In genomic region chr10:41573190-41573589, GRCm38 (mm10) we compare ENCODE assay signal across 9 mouse cellular contexts. TPM values are rescaled to one million over a fixed set of nuclear protein-coding genes. Genes with fewer than 3 reads are reported as not detected.
A peak's percentile ranks its signal among the peaks of the same experiment; 100 is the strongest.
DNase-seq lines count a peak whose midpoint lies in the region; ATAC-seq lines count a peak whose summit lies in the region.
"Had no signal": no experiment of that assay in that cellular context is flagged by ENCODE, and none has a peak within 500 bp of the region (broad histone marks: within the 10 kb centered on the region; RNA-seq: fewer than 3 reads in every experiment).

No protein-coding gene starts in this region.

- peaks cover 24% of the 10 kb centered on the region for H3K4me1 ChIP-seq in kidney, embryonic 15.5 days
- H3K4me1 ChIP-seq in heart, embryonic 14.5 days (ENCODE audit: control insufficient read depth in 2 of 2, insufficient read depth in 2 of 2, low read length in 2 of 2): peaks cover 13 to 26% of the 10 kb centered on the region in 2 experiments

- H3K36me3 ChIP-seq in kidney, embryonic 15.5 days: no peaks in the 10 kb centered on the region
- no peaks in the 10 kb centered on the region for H3K36me3 ChIP-seq in heart, embryonic 14.5 days (ENCODE audit: control insufficient read depth, insufficient read depth, low read length)

- WGBS in kidney, embryonic 15.5 days: 15% methylated on average over 6 of the region's 6 CpGs
- 9% methylated on average over 6 of the region's 6 CpGs for WGBS in heart, embryonic 14.5 days

- H3K27me3 ChIP-seq in kidney, embryonic 15.5 days: no peaks in the 10 kb centered on the region
- no peaks in the 10 kb centered on the region for H3K27me3 ChIP-seq in heart, embryonic 14.5 days (ENCODE audit: control insufficient read depth, insufficient read depth, low read length)
- H3K27me3 ChIP-seq: Patski had no signal

- peak; percentile 37; the same call in 1 of the 2 replicates for ATAC-seq in kidney, embryonic 15.5 days (replicated peaks; ENCODE audit: low FRiP score)
- no peak for ATAC-seq in heart, embryonic 14.5 days (ENCODE audit: insufficient number of reproducible peaks, insufficient read depth, low FRiP score, low read depth)
- ATAC-seq: Patski had no signal

- no peak overlapping the region for H3K4me3 ChIP-seq in kidney, embryonic 15.5 days (replicated peaks)
- no peak overlapping the region for H3K4me3 ChIP-seq in heart, embryonic 14.5 days (ENCODE audit: control insufficient read depth in 1 of 2, insufficient read depth in 1 of 2, low read depth in 1 of 2, low read length in 2 of 2)

- no peaks in the 10 kb centered on the region for H3K9me3 ChIP-seq in kidney, embryonic 15.5 days (replicated peaks)
- H3K9me3 ChIP-seq in heart, embryonic 14.5 days (ENCODE audit: control insufficient read depth, low read length): no peaks in the 10 kb centered on the region

- DNase-seq in kidney, adult 9 months: no peak
- peak; percentile 79 to 86 for DNase-seq in B cell, adult 2 months
- peak; percentile 61 for DNase-seq in lung, postnatal 36 days
- DNase-seq in cerebellum, postnatal 14 days: no peak
- DNase-seq in retina, postnatal 1 day: no peak
- no peak for DNase-seq in embryo, embryonic 10.5 days (ENCODE audit: low spot score)

- H3K9ac ChIP-seq in kidney, embryonic 15.5 days: no peak overlapping the region
- H3K9ac ChIP-seq in heart, embryonic 14.5 days (ENCODE audit: low read length): peak overlapping the region; percentile 44

- H3K4me2 ChIP-seq in kidney, embryonic 15.5 days: peak overlapping the region; percentile 40
- peak overlapping the region; percentile 46 for H3K4me2 ChIP-seq in heart, embryonic 14.5 days (ENCODE audit: low read length)

- H3K27ac ChIP-seq in kidney, embryonic 15.5 days: 0 out of 2 replicates have a peak overlapping the region, but pooled peaks have one; percentile 10
- no peak overlapping the region; a peak in 1 of 4 replicates for H3K27ac ChIP-seq in heart, embryonic 14.5 days (replicated peaks in 1 of 2; ENCODE audit: control insufficient read depth in 1 of 2, insufficient read depth in 1 of 2, low read depth in 2 of 2, low read length in 2 of 2)

RNA-seq across cellular contexts. Expression of gene Cd164, which starts 54.0 kb away (rescaled TPM):
- polyA plus RNA-seq in kidney, embryonic 15.5 days (2015; fragmentation: Nextera tagmentation; extraction: Ambion mirVana): 180 and 188 TPM in 2 replicates
- polyA plus RNA-seq in heart, embryonic 14.5 days (2014; fragmentation: Nextera tagmentation; extraction: Ambion mirVana): 220 and 225 TPM in 2 replicates

Comparison
In these comparisons a context has a peak if more than half of its experiments do, and no peak if none do; other contexts are left out.
1. DNase-seq: peak in B cell, adult 2 months (2 of 2) and lung, postnatal 36 days (single experiment); none in kidney, adult 9 months (single experiment), cerebellum, postnatal 14 days (0 of 2), retina, postnatal 1 day (single experiment) and embryo, embryonic 10.5 days (single experiment).